Comparison of ENCODE assay signal across 8 mouse cellular contexts in genomic region chr8:4250306-4250970, GRCm38 (mm10). TPM values are rescaled to one million over a fixed set of nuclear protein-coding genes. Genes with fewer than 3 reads are reported as not detected.
DNase-seq lines count a peak whose midpoint lies in the region; ATAC-seq and TF ChIP-seq lines count a peak whose summit lies in the region.

No protein-coding gene starts in this region.

- H3K27me3 ChIP-seq in forebrain, embryonic 12.5 days: peaks cover 21% of the 10 kb centered on the region
- H3K27me3 ChIP-seq in lung, embryonic 16.5 days (ENCODE audit: control insufficient read depth, insufficient read depth, low read depth, low read length): no peaks in the 10 kb centered on the region

- in situ Hi-C loops in ES-E14 (cut with MboI; ENCODE audit: low sequenced_read_pairs in 2 of 2, unreplicated experiment in 2 of 2): no loop called here

- no peak overlapping the region for H3K4me2 ChIP-seq in forebrain, embryonic 12.5 days
- no peak overlapping the region for H3K4me2 ChIP-seq in lung, embryonic 16.5 days (ENCODE audit: low read depth, low read length)

- H3K36me3 ChIP-seq in ES-E14 (ENCODE audit: control insufficient read depth, insufficient read depth, low read length, poor library complexity, severe bottlenecking): peaks cover 15% of the 10 kb centered on the region
- H3K36me3 ChIP-seq in forebrain, embryonic 12.5 days (replicated peaks): peaks cover 45% of the 10 kb centered on the region
- peaks cover 12% of the 10 kb centered on the region for H3K36me3 ChIP-seq in lung, embryonic 16.5 days (ENCODE audit: control insufficient read depth, insufficient read depth, low read length)

- no peak for DNase-seq in ES-E14 (ENCODE audit: low read depth, low spot score)
- peak; percentile 71 for DNase-seq in c-Kit-positive CD71-positive TER-119-negative erythroid progenitor cells, embryonic 14.5 days (ENCODE audit: low read depth)
- DNase-seq in heart, postnatal 10 days: peak; percentile 84 to 92
- DNase-seq in layer of hippocampus, adult 8-10 months (ENCODE audit: low spot score in 2 of 2): peak; percentile 79 to 85
- DNase-seq in retina, embryonic 14.5 days (ENCODE audit: low spot score): peak; percentile 89
- DNase-seq in thymus, postnatal 25 days: peak; percentile 81

- WGBS in forebrain, embryonic 12.5 days: 28% methylated on average over 26 of the region's 26 CpGs
- WGBS in lung, embryonic 16.5 days: 37% methylated on average over 26 of the region's 26 CpGs

- peak overlapping the region; percentile 45 to 51; a peak in 2 of 4 replicates for H3K4me3 ChIP-seq in ES-E14 (ENCODE audit: insufficient read depth in 1 of 2, low read depth in 1 of 2, low read length in 2 of 2, poor library complexity in 1 of 2, severe bottlenecking in 1 of 2)
- no peak overlapping the region; the same call in 1 of the 2 replicates for H3K4me3 ChIP-seq in forebrain, embryonic 12.5 days (replicated peaks)
- H3K4me3 ChIP-seq in lung, embryonic 16.5 days (ENCODE audit: low read length): no peak overlapping the region

- H3K27ac ChIP-seq in ES-E14 (ENCODE audit: insufficient read depth, low read depth, low read length, poor library complexity, severe bottlenecking): no peak overlapping the region
- H3K27ac ChIP-seq in forebrain, embryonic 12.5 days: no peak overlapping the region
- no peak overlapping the region for H3K27ac ChIP-seq in lung, embryonic 16.5 days (ENCODE audit: low read length)

- no peaks in the 10 kb centered on the region for H3K9me3 ChIP-seq in ES-E14 (ENCODE audit: control insufficient read depth, insufficient read depth, low read depth, low read length)
- no peaks in the 10 kb centered on the region for H3K9me3 ChIP-seq in forebrain, embryonic 12.5 days
- H3K9me3 ChIP-seq in lung, embryonic 16.5 days (ENCODE audit: control insufficient read depth, low read length): no peaks in the 10 kb centered on the region

- peak overlapping the region; percentile 19 for H3K9ac ChIP-seq in ES-E14 (ENCODE audit: insufficient read depth, low read depth, low read length, poor library complexity, severe bottlenecking)
- H3K9ac ChIP-seq in forebrain, embryonic 12.5 days: no peak overlapping the region
- no peak overlapping the region for H3K9ac ChIP-seq in lung, embryonic 16.5 days (ENCODE audit: low read length)

- peak; percentile 21 for ATAC-seq in forebrain, embryonic 12.5 days (ENCODE audit: low FRiP score)
- ATAC-seq in lung, embryonic 16.5 days (ENCODE audit: low read depth): peak; percentile 16; the same call in 1 of the 2 replicates

- peaks cover 8 to 21% of the 10 kb centered on the region in 2 experiments; a peak in 2 of 4 replicates for H3K4me1 ChIP-seq in ES-E14 (ENCODE audit: control insufficient read depth in 2 of 2, insufficient read depth in 2 of 2, low read length in 2 of 2, poor library complexity in 1 of 2)
- H3K4me1 ChIP-seq in forebrain, embryonic 12.5 days: peaks cover 30% of the 10 kb centered on the region
- H3K4me1 ChIP-seq in lung, embryonic 16.5 days (replicated peaks; ENCODE audit: control insufficient read depth, insufficient read depth, low read length): peaks cover 18% of the 10 kb centered on the region

- intact Hi-C loops in heart, postnatal 10 days (cut with DNase I): loop anchor here (5.0 to 10.0 kb wide), 4 partner anchors 122 to 626 kb away; partner anchors contain the start of genes Pcp2, Pet100 and Xab2

TF ChIP-seq in ES-E14, 5 proteins besides CTCF, POLR2A, EP300 and RAD21:
- no peak for TF ChIP-seq MAFK (IDR thresholded peaks at IDR 0.05; ENCODE audit: insufficient read depth, low read depth, low read length)
- TF ChIP-seq ZC3H11A (IDR thresholded peaks at IDR 0.05; ENCODE audit: borderline replicate concordance, low read depth, low read length): no peak
- TF ChIP-seq HCFC1 (IDR thresholded peaks at IDR 0.05; ENCODE audit: borderline replicate concordance, insufficient read depth, low read length): no peak
- no peak for TF ChIP-seq CHD2 (IDR thresholded peaks at IDR 0.05; ENCODE audit: low read depth, low read length)
- TF ChIP-seq ZNF384 (IDR thresholded peaks at IDR 0.05; ENCODE audit: low read depth, low read length): no peak

RNA-seq across cellular contexts. Expression of gene Tgfbr3l, which starts 2.4 kb away (rescaled TPM):
- 1.1 and 1.6 TPM in 2 replicates for total RNA-seq in ES-E14 (2012; rRNA removed)
- polyA plus RNA-seq in forebrain, embryonic 12.5 days (2016; fragmentation: Nextera tagmentation; extraction: Ambion mirVana): 3.7 and 4.5 TPM in 2 replicates
- 1 to 10 TPM; 4.5 to 6.7 TPM for total RNA-seq in heart, postnatal 10 days (2021)
- 10 to 100 TPM; 12.8 to 19.2 (median 16.5) TPM for total RNA-seq in layer of hippocampus, adult 8-10 months (2022)
- 3.4 and 4.2 TPM in 2 replicates for polyA plus RNA-seq in lung, embryonic 16.5 days (2015; fragmentation: Nextera tagmentation; extraction: Ambion mirVana)

RNA-seq across cellular contexts. Expression of gene Snapc2, which starts 2.4 kb away (rescaled TPM):
- 10.3 and 15.9 TPM in 2 replicates for total RNA-seq in ES-E14 (2012; rRNA removed)
- polyA plus RNA-seq in forebrain, embryonic 12.5 days (2016; fragmentation: Nextera tagmentation; extraction: Ambion mirVana): 63.2 and 67.2 TPM in 2 replicates
- 10 to 100 TPM; 16.6 to 20.5 TPM for total RNA-seq in heart, postnatal 10 days (2021)
- 10 to 100 TPM; 27.5 to 36.9 (median 32.2) TPM for total RNA-seq in layer of hippocampus, adult 8-10 months (2022)
- 48.7 and 52.0 TPM in 2 replicates for polyA plus RNA-seq in lung, embryonic 16.5 days (2015; fragmentation: Nextera tagmentation; extraction: Ambion mirVana)

RNA-seq across cellular contexts. Expression of gene Ctxn1, which starts 8.6 kb away (rescaled TPM):
- total RNA-seq in ES-E14 (2012; rRNA removed): 3.7 and 3.8 TPM in 2 replicates
- polyA plus RNA-seq in forebrain, embryonic 12.5 days (2016; fragmentation: Nextera tagmentation; extraction: Ambion mirVana): 189 and 199 TPM in 2 replicates
- total RNA-seq in heart, postnatal 10 days (2021): 1 to 10 TPM; 4.5 to 5.6 TPM
- 100 to 1,000 TPM; 421 to 475 (median 460) TPM for total RNA-seq in layer of hippocampus, adult 8-10 months (2022)
- polyA plus RNA-seq in lung, embryonic 16.5 days (2015; fragmentation: Nextera tagmentation; extraction: Ambion mirVana): 54.4 and 58.0 TPM in 2 replicates

RNA-seq across cellular contexts. Expression of gene Gm49320, which starts 11.8 kb away (rescaled TPM):
- total RNA-seq in ES-E14 (2012; rRNA removed): not detected in 2 replicates
- 1.3 and 1.8 TPM in 2 replicates for polyA plus RNA-seq in forebrain, embryonic 12.5 days (2016; fragmentation: Nextera tagmentation; extraction: Ambion mirVana)
- under 1 TPM in 1 of 2 experiments, not detected in 1; 0.57 TPM for total RNA-seq in heart, postnatal 10 days (2021)
- 1 to 10 TPM; 2.0 to 2.8 (median 2.3) TPM for total RNA-seq in layer of hippocampus, adult 8-10 months (2022)
- 1.1 and 1.6 TPM in 2 replicates for polyA plus RNA-seq in lung, embryonic 16.5 days (2015; fragmentation: Nextera tagmentation; extraction: Ambion mirVana)

RNA-seq across cellular contexts. Expression of gene Map2k7, which starts 11.9 kb away (rescaled TPM):
- total RNA-seq in ES-E14 (2012; rRNA removed): 21.0 and 22.0 TPM in 2 replicates
- 36.8 TPM in 2 replicates for polyA plus RNA-seq in forebrain, embryonic 12.5 days (2016; fragmentation: Nextera tagmentation; extraction: Ambion mirVana)
- 10 to 100 TPM; 66.6 to 74.1 TPM for total RNA-seq in heart, postnatal 10 days (2021)
- 100 to 1,000 TPM in 3 of 4 experiments, 10 to 100 TPM in 1; 99.3 to 117 (median 110) TPM for total RNA-seq in layer of hippocampus, adult 8-10 months (2022)
- polyA plus RNA-seq in lung, embryonic 16.5 days (2015; fragmentation: Nextera tagmentation; extraction: Ambion mirVana): 26.8 and 29.1 TPM in 2 replicates

Comparison
In these comparisons a context has a peak if more than half of its experiments do, and no peak if none do; other contexts are left out.
1. H3K4me3 ChIP-seq: peak in ES-E14 (2 of 2); none in forebrain, embryonic 12.5 days (single experiment) and lung, embryonic 16.5 days (single experiment).
2. RNA of gene Ctxn1, which starts 8.6 kb away (total RNA-seq): 421 to 475 TPM in layer of hippocampus, adult 8-10 months; 4.5 to 5.6 TPM in heart, postnatal 10 days and 3.7 to 3.8 TPM in ES-E14; every median in the first group is over 10 times any median in the second.